Mouse (Mus musculus) left cerebral cortex, postnatal 14 days (tissue): ENCODE data around the gene Card9. TPM values are rescaled to one million over a fixed set of nuclear protein-coding genes. Genes with fewer than 3 reads are reported as not detected.

Experiments used
- DNase-seq, 2 experiments: peaks; one replicate each; pipeline ENCODE4 v3.0.0; 2021 to 2022; ENCODE audit warnings: low spot score in 2 of 2, mixed read lengths in 1 of 2
- intact Hi-C: fragments of 180-260 bp; cut with DNase I; formaldehyde crosslinking; loops from one replicate; pipeline ENCODE4 v1.15.1; 2025
- total RNA-seq, 2 experiments: library from RNA; stranded (reverse); gene quantifications; 2 replicates each; pipeline ENCODE4 v1.2.3; 2021

The Card9 gene
- total RNA-seq, 2 experiments from 2014 or later, result 2.4 to 2.8 TPM

DNA sequence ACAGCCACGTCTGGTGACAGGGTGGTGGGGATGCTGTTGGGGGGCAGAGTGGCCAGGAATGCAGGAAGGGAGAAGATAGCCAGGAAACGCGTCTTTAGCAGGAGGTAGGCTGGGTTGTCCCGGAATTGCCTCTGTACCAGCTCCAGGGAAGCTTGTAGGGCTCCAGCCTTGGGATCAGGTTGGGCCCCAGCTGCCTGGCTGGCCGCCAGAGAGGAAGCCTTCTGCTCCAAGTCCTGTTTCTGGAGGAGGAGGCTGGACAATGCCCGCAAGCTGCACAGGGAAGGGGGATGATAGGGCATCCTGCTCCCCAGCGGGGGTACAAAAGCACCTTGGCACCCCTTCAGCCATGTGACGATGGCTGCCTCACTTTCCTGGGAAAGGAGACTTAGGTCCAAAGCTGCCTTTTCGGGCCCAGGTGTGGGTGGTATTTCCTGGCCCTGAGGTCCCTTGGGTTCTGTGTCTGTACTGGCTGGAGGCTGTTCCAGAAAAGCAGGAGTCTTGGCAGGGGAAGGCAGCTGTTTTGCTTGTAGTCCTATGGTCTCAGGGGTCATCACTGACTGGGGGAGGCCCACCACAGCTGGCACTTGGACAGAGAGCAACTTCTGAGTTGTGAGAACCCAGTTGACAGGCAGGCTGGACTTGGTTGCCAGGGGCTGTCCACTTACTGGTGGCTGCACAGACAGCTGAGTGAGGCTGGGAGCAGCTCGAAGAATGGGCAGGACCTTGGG lies 4.2 kb upstream of the Card9 start:
- DNase-seq, result no peak
- intact Hi-C loops, result no loop called here

DNA sequence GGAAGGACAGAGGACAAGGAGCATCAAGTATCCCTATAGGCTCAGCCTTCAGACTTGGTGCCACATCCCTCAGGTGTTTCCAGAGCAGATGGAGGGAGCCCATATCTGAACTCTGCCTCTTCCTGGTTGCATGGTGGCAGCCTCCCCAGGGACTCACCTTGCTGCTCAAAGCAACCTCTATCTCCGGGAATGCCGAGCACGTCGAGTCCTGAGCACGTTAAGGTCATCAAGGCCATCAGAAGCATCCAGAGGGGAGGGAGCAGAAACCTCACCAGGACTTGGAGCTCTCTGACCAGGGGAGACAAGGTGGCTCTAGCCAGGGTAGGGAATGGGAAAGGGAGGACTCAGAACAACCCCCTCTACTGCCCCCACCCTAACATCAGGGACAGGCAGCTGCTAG lies 2.8 kb upstream of the Card9 start:
- intact Hi-C loops, result no loop called here

DNA sequence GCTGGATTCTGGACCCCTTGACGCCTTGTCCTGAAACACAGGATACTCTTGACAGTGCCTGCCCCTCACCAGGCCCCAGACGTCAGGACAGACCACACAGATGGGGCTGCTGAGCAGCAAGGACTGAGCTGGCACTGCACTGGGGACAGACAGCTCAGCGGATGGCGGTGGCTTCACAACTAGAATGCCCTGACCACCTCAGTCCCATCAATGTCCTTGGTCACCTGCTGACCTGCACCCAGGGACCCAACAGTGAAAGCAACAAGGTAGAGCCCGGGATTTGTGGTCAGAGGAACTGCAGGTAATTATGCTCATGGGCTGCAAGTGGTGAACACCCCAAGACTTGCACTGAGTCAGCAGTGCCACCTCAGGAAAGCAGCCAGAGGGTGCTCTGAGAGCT lies 2.3 kb upstream of the Card9 start:
- DNase-seq, result no peak
- intact Hi-C loops, result no loop called here

More for the DNA sequence above, 2.8 kb upstream of the Card9 start:
- DNase-seq, result no peak

DNA sequence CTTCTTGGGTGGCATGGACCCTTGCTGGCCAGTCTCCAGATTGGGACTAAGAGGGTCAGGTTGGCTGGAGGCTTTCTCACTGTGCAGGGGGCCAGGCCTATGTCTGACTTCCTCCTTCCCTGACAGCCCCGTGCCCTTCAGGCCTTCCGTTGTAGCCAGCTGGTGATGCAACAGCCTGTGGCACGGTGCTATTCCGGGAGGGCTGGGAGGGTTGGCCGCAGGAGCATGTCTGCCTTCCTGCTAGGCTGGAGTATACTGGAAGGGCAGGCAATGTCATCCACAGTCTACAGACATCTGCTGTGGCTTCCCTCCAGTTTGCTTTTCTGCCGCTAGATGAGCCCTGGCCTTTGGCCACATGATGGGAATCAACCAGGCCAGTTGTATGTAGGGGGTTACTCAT lies 735 bp downstream of the Card9 start:
- intact Hi-C loops, result loop anchor here (10.0 kb wide), 1 partner anchor 205 kb away; no protein-coding TSS in a partner anchor
- DNase-seq, result no peak

DNA sequence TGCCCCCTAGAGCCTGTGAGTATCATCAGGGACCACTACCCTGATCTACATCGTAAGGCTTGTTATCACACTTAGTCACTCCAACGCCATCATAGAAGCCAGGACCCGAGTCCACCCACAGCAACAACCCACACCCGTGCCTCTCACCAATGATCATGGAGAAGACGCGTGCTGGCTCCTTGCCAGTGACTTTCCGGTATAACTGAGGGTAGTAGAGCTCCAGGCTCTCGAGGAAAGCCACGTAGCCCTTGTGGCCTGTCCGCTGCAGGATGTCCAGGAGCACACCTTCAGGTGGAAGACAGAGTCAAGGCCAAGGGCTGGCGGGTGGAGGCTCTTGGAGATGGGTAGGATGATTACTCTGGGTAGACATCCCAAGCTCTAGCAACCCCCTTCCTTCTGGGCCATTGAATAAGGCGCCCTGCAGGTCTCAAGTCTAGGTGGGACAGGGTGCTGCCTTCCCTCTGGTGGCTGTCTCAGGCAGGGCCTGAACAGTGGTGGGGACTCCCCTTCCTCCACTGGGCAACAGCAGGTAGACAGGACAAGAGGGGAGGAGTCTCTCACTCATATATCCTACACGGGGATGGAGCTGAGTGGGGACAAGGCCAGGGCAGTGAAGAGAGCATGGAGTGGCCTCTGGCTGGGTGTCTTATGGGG lies 1.9 kb downstream of the Card9 start:
- no peak for DNase-seq
- intact Hi-C loops, result loop anchor here (10.0 kb wide), 1 partner anchor 204 kb away; no protein-coding TSS in a partner anchor

DNA sequence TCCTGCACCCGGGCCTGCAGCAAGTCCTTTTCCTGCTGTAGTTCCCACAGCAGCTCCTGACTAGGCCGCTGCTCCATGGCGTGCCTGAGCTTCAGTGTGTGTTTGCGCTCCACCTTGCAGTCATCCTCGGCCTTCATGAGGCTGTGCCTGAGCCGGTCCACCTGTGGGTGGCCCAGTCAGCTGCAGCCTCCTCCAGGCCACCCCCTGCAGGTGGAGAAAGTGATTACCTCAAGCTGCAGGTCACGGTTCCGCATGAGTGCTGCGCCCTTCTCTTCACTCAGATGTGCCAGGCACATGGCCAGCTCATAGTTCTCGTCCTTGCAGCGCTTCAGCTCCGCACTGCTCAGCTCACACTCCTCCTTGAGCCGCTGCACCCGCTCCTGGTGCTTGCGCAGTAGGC lies 3.2 kb downstream of the Card9 start:
- DNase-seq, result no peak
- intact Hi-C loops, result loop anchor here (10.0 kb wide), 1 partner anchor 203 kb away; no protein-coding TSS in a partner anchor

DNA sequence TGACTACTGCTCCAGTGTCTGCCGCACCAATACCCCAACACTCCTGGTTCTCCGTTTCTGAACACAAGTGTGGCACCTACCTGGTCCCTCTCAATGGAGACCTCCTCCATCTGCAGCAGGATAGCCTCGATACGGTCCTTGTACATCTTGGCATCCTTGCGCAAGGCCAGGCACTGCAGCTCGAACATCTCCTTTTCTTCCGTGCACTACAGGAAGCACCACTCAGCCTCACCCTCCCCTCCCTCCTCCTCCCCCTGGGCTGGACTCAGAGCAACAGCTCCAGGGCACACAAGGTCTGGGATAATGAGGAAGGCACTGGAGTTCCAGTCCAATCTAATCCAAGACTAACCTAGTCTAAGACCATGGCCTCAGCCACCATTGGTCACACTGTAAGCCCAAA lies 4.0 kb downstream of the Card9 start:
- no peak for DNase-seq
- intact Hi-C loops, result loop anchor here (10.0 kb wide), 1 partner anchor 202 kb away; no protein-coding TSS in a partner anchor

DNA sequence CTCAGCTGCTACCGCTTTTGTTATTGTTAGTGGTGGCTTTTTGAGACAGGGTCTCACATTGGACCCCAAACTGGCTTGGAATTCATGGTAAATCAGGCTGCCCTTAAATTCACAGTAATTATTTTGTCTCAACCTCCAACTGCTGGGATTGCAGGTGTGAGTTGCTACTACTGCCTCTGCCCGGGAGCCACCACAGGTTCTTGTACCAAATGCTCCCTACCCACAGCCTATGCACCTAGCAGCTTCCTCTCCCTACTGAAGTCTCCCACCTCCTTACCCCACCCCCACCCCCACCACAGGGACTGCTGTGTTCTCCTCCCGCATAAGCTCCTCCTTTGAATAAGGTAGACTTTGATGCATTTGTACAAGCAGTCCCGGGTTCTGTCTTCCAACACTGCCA lies 4.5 kb downstream of the Card9 start:
- intact Hi-C loops, result loop anchor here (10.0 kb wide), 1 partner anchor 201 kb away; no protein-coding TSS in a partner anchor
- no peak for DNase-seq

DNA sequence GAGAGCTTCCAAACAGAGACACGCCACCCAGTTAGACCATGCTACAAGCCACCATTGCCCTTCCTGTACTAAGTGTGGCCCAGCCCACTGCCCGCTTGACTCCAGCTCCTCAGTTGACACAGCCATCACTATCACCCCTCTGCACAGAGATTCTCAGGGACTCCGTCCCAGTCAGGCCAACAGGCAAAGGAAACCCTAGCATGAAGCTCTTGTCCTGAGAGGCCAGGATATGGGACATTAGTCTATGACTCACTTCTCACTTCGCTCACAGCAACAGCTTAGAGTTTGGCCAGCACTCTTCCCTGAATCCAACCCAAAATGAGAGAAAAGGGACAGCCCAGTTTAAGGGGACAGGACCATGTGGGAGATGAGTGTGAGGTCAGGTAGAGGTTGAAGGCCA lies 6.3 kb downstream of the Card9 start:
- no peak for DNase-seq
- intact Hi-C loops, result loop anchor here (10.0 kb wide), 1 partner anchor 200 kb away; no protein-coding TSS in a partner anchor

DNA sequence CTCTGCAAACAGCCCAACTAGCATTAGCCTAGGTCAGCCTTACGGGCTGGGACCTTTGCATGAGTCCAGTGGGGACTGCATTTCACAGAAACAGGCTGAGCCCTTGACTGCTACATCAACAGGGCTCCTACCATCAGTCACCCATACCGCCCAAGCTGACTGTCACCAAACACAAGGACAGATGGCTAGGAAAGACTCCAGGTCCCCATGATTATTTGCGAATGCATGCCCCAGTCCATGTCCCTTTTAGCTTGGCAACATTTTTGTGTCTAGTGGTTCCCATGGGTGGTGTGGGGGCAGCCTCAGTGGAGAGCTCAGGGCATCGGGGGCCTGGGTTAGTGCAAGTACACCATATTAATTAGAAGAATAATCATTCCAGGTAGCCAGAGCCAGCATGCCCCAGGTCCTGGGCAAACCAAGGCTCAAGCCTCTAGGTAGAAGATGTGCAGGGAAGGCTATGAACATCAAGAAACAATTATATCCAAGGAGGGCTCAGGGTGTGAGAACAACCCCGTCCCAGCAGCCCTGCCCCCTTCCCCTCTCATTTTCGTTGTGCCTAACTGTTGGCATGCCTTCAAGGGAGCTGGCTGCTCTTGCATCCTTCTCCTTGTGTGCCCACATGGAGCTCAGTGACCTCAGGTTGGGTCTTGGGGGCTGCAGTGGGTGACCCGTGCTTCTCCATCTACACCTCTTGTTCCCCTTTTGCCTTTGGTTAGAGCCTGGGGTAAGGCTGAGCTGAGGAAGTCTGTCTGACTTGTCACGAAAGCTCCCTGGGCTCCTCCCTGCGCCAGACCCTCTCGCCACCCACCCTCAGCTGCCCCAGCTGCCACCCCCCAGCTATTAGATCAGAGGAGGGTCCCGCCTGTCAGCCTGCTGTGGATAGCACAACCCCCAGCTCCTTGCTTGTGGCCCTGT lies 7.4 kb downstream of the Card9 start:
- DNase-seq, result no peak
- intact Hi-C loops, result loop anchor here (10.0 kb wide), 1 partner anchor 199 kb away; no protein-coding TSS in a partner anchor

DNA sequence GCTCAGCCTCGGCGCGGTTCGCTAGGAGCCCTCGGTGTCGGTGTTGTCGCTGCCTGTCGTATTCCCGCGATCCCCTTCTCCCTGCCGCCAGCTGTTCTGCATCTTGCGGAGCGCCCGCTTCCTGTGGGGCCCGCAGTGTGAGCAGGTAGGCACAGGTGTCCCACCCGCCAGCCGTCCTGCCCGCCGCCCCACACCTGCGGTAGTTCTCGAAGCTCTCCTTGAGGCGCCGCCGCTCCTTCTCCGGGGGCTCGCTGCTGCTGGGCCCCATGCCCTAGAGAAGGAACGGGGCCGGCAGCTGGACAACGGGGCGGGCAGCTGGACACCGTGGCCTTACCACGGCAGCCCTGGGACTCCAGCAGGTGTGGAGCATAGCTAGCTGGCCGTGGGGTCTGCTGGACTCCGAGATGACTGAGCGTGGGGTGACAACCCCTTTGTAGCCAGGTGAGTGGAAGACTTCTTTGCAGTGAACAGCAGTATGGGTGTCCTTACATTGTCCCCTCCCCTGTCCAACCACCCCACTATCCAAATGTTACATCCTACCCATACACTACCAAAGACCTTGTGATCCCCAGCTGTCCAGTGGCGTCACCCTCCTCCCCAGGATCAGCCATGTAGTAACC lies 8.3 kb downstream of the Card9 start:
- no peak for DNase-seq
- intact Hi-C loops, result loop anchor here (1.0 to 10.0 kb wide), 2 partner anchors 52 to 198 kb away; no protein-coding TSS in a partner anchor

DNA sequence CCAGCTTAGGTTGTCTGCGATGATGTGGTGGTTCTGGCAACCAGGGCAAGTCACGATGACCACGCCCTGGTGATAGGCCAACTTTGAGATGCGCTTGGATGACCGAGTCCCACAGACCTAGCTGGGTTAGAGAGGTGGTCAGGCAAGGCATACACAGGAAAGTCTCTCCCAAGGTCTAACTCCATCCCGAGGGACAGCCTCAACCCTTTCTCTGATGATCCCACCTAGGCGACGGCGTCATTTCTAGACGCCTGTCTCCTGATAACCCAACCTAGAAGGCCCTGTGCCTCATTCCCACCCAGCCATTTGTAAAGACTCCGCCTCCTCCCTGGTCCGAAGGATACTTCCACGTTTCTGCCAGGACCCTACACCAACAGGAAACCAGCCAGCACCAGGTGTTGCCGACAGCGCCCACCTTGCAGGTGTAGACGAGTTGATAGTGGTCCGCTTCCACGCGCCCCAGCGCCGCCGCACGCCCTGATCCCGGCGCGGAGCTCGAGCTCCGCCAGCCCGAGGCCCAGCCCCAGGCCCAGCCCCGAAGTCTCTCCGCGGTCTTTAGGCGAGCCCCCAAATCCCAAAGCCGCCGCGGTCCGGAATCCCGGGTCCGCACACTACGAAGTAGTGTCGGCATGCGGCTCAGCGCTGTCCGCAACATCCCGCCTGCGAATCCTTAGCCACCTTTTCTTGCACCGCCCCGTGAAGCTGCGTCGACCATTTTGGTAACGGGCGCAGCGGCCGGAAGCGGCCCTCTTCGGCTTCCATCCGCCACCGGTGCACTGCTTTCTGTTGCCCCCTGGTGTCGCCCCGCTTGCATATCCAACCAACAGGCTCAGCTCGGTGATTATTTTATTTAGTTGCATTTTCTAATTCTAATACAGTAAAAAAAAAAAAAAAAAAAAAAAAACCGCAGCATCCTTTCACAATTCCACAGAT lies 9.1 kb downstream of the Card9 start, which contains the start of gene Dnlz:
Dnlz (minus strand) TSS at position 753 of the 933 bp plus-strand sequence.
- DNase-seq, result peak; percentile 94 to 96
- intact Hi-C loops, result loop anchor here (1.0 to 10.0 kb wide), 2 partner anchors 51 to 197 kb away; no protein-coding TSS in a partner anchor

DNA sequence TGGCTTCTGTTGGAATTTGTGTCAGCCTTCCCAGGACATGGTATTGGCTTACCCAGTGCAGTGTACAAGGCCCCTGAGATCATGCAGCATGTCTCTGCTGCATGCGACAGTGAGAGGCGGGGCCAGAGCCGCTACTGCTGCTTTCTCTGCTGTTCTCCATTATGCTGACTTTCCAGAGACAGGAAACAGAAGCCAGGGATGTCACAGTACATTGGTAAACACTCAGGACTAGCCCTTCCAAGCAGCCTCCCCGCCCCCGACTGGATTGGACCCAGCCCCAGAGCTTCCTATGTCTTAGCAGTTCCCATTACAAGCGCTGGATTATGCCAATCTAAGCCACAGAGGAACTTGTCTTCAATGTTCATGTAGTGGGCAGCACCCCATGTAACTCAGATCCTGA lies 12.5 kb downstream of the Card9 start:
- intact Hi-C loops, result no loop called here
- DNase-seq, result no peak

DNA sequence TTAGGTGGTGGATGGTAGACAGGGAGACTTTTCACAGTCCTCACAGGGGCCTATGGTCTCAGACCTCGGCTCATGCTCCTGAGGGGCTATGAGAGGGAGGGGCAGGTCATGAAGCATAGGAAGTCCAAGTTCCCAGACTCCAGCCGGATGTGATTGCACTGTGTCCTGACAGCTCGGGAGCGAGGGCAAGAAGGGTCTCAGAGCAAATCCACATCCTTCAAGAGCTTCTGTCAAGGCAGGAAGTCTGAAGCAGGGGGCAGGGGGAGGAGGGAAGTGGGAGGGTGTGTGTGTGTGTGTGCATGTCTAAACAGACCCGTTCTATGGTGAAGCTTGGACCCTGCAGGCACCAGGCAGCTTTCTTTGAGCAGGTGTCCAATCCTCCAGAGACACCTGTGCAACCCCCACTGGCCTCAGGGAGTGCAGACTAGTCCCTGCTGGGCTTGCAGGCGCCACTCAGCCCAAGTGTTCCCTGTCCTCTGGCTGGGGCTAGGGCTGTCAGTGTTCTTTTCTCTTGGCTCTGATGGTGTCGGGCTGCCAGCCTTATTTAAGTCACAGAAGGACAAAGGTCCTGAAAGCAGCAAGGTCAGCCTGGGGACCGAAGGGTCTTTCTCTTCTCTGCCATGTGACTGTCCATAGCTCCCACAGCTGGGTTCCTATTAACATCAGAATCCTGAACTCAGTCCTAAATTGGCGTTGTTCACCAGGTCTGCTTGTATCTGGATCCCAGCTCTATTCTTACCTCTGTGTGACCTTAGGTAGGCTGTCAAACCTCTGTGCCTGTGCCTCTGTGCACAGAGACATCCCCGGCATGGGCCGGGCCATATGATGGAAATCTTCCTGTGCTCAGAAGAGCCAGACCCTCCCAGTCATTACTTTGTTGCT lies 17.9 kb downstream of the Card9 start:
- intact Hi-C loops, result no loop called here
- DNase-seq, result no peak

DNA sequence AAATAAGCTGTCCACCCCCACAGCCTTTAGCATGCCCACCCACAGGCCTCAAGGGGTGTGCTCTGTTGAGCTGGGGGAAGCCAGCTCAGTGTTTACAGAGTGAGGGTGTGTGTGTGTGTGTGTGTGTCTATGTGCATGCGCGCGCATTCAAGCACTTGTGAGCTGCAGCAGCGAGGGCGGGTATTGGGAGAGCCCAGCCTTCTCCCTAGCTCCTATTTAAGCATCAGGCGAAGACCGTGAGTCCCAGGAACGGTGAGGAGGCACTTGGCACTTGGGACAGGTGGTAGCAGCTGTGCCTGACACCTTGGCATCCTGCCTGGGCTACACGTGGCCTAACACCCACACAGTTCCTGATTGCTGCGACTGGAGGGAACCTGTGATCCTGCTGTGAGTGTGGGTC lies 18.7 kb downstream of the Card9 start:
- peak; percentile 77 to 93 for DNase-seq
- intact Hi-C loops, result no loop called here

DNA sequence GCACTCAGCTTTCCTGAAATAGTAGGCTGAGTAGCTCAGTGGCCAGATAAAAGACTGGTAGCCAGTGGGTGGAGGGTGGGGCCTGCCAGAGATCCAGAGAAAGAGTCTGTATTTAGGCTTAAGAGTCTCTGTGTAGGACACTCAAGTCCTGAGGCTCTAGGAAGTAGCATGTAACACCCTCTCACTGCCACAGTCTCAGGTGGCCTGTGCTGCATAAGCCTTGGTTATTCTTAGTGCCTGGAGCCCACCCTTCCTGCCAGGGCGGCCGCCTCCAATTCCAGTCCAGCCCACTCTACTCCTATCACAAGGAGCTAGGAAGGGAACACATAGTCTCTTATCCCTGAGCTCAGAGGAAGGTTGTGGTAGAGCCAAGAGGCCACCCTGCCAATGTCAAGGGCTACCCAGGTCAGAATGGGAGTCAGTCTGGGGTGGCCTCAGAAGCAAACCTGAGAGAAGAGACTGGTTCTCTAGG lies 19.2 kb downstream of the Card9 start:
- DNase-seq, result peak in 1 of 2 experiments; percentile 25

DNA sequence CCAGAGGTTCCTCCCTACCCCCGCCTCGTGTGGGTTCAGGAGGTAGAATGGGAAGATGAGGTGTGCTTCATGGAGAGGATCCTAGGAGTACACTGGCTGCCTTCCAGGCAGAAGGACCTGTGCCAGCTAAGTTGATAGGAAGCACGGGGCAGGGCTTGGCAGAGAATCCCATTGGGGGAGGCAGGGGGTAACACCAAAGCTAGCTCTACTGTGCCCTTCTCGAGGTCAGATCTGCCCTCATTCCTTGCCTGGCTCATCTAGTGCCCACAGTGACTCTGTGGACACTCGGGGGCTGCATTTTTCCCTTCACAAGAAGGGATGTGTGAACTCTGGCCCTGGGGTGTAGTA lies 21.5 kb downstream of the Card9 start:
- no peak for DNase-seq
- intact Hi-C loops, result no loop called here

More for the DNA sequence above, 19.2 kb downstream of the Card9 start:
- intact Hi-C loops, result no loop called here
